Mouse (Mus musculus) megakaryocyte, embryonic 14.5 days (primary cell): ENCODE results near the gene Kdelr1.

Source experiments
- FLI1 ChIP-seq: IDR thresholded peaks from 2 replicates; pipeline ENCODE4 v1.6.1; 2012; ENCODE audit warnings: low read length, inconsistent platforms, mixed read lengths
- GATA1 ChIP-seq: IDR thresholded peaks from 3 replicates; pipeline ENCODE4 v1.6.1; 2012; ENCODE audit warnings: mixed read lengths, low read length, inconsistent platforms, borderline replicate concordance

- TF ChIP-seq GATA1 (no peak), FLI1 (no peak)
These were observed 23.5 kb downstream of the Kdelr1 start for GRCm38 (mm10) chr7:45895931-45896516.
